Mouse (Mus musculus): ENCODE results near the gene Scn3b.

- no peak for TF ChIP-seq CTCF (IDR thresholded peaks at IDR 0.05; ENCODE audit: low read depth)
- no peak for TF ChIP-seq EP300 (IDR thresholded peaks at IDR 0.05; ENCODE audit: low read depth)
Measured at GRCm38 (mm10) chr9:40229479-40229878, 39.5 kb upstream of the Scn3b start.
